Mouse (Mus musculus): ENCODE results near the gene Gm17651.

Gm17651 gene

GRCm38 (mm10) chr3:97680631-97681320, 6.3 kb upstream of the Gm17651 start:
- peak; percentile 81 for DNase-seq (ENCODE audit: low spot score)

GRCm38 (mm10) chr3:97678416-97678815, 3.9 kb upstream of the Gm17651 start:
- DNase-seq (ENCODE audit: low spot score), result no peak

- DNase-seq (ENCODE audit: low spot score), result no peak
Observed at GRCm38 (mm10) chr3:97676126-97676525, 1.6 kb upstream of the Gm17651 start.

- DNase-seq (ENCODE audit: low spot score), result no peak
Observed at GRCm38 (mm10) chr3:97667093-97667675, 7.3 kb downstream of the Gm17651 start.

- DNase-seq (ENCODE audit: low spot score), result no peak
Observed at GRCm38 (mm10) chr3:97666154-97666553, 8.3 kb downstream of the Gm17651 start.

DNA sequence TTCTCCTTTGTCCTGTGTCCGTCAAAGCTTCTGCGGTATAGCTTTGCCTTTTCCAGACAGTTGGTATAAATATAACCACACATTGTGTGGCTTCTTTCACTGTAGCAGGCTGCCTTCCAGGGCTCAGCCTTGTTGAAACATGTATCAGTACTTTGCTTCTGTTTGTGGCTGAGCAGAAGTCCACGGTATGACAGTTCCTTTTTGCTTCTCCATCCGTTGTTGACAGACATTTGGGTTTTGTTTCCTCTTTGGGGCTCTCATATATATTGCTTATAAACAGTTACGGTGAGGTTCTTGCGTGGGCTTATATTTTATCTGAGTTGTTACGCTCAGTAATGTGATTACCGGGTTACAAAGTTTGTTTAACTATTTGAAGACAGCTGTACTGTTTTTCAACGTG, 9.0 kb downstream of the Gm17651 start:
- no peak for DNase-seq (ENCODE audit: low spot score)

- DNase-seq (ENCODE audit: low spot score), result no peak
Observed at GRCm38 (mm10) chr3:97661206-97661605, 13.3 kb downstream of the Gm17651 start.

- no peak for DNase-seq (ENCODE audit: low spot score)
Observed at GRCm38 (mm10) chr3:97659746-97660145, 14.7 kb downstream of the Gm17651 start.

GRCm38 (mm10) chr3:97658426-97659193, 15.9 kb downstream of the Gm17651 start:
- DNase-seq (ENCODE audit: low spot score), result peak; percentile 31

- DNase-seq (ENCODE audit: low spot score), result peak; percentile 100
Observed at GRCm38 (mm10) chr3:97657655-97658411, 16.7 kb downstream of the Gm17651 start, which contains the start of gene Prkab2. Gene Prkab2, plus strand, starts transcription at chr3:97658193.

DNA sequence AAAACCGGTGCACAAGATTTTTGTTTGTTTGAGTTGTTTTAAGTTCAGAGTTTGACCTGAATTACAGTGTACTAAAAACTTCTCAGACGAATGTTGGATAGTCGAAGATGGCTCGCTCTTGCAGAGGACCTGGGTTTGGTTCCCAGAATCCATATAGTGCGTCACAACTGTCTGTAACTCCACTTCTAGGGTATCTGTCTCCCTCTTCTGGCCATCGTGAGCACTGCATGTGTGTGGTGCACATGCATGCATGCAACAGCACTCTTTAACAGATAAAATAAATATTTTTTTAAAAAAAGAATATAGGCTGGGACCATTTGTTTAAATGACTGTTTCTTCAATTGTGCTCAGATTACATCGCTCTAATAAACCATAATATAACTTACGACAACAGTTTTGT, 19.6 kb downstream of the Gm17651 start:
- no peak for DNase-seq (ENCODE audit: low spot score)

DNA sequence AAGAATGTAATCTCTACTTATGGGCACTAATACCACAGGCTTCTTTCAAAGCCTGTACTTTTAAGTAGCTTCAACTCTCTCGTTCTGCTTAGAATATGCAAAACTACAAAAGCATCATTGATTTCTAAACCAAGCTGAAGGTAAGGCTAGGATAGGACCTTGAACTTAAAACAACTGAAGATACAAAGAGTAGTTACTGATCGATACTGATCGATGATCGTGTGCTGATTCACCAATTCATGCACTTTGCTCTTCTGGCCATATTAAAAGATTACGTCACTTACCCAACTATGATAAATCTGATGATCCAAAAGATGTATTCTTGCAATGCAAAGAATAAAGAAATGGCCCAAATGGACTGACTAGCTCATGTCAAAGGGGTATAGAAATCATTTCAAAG, 20.7 kb downstream of the Gm17651 start:
- no peak for DNase-seq (ENCODE audit: low spot score)

- DNase-seq (ENCODE audit: low spot score), result no peak
Observed at GRCm38 (mm10) chr3:97651604-97652003, 22.9 kb downstream of the Gm17651 start.

DNA sequence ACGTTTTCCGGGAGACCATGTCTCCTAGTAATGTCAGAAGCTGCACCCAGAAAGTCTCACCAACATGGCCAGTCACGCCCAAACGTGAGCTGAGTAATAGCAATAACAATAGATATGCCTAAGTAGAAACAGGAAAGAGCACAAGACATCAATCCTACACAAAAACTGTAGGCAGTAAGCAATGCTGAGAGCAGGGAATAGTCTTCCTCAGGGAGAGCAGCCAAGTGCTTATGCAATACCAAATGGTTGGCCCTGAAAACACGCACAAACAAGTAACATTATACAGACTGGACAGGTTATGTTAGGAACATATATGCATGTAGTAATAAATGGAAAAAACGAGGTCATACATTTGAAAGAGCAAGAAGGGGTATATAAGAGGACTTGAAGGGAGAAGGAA, 25.0 kb downstream of the Gm17651 start:
- no peak for DNase-seq (ENCODE audit: low spot score)

DNA sequence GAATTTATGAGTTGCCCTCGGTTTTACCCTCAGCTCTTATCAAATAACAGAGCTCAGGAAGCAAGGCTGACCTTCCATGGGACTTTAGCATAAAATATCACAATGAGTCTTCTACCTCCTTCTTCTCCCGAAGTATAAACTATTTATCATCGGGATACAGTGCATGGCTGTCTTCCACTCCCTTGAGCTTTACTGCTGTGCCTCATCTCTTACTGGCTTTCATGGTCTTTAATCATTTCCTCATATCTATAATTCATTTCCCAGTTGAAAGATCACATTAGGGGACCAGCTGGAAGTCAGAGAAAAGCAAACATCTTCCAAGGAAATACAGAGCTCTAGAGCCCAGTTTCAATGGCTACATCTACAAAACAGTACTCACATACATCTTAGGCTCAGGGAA, 25.5 kb downstream of the Gm17651 start:
- DNase-seq (ENCODE audit: low spot score), result no peak

- DNase-seq (ENCODE audit: low spot score), result no peak
Observed at GRCm38 (mm10) chr3:97648518-97648917, 26.0 kb downstream of the Gm17651 start.

- DNase-seq (ENCODE audit: low spot score), result no peak
Observed at GRCm38 (mm10) chr3:97642001-97642400, 32.5 kb downstream of the Gm17651 start.

GRCm38 (mm10) chr3:97641396-97641795, 33.1 kb downstream of the Gm17651 start:
- DNase-seq (ENCODE audit: low spot score), result no peak

- DNase-seq (ENCODE audit: low spot score), result no peak
Observed at GRCm38 (mm10) chr3:97634288-97634761, 40.2 kb downstream of the Gm17651 start.

- DNase-seq (ENCODE audit: low spot score), result no peak
Observed at GRCm38 (mm10) chr3:97633456-97633855, 41.0 kb downstream of the Gm17651 start.

- no peak for DNase-seq (ENCODE audit: low spot score)
Observed at GRCm38 (mm10) chr3:97631258-97631860, 43.1 kb downstream of the Gm17651 start.

GRCm38 (mm10) chr3:97630746-97631145, 43.7 kb downstream of the Gm17651 start:
- DNase-seq (ENCODE audit: low spot score), result no peak

All from layer of hippocampus, adult 11-12 months (tissue).